Mouse (Mus musculus): ENCODE results near the gene Tecr. TPM values are rescaled to one million over a fixed set of nuclear protein-coding genes. Genes with fewer than 3 reads are reported as not detected.

Gene Tecr
- polyA plus RNA-seq, 1 experiment: 913 TPM

DNA sequence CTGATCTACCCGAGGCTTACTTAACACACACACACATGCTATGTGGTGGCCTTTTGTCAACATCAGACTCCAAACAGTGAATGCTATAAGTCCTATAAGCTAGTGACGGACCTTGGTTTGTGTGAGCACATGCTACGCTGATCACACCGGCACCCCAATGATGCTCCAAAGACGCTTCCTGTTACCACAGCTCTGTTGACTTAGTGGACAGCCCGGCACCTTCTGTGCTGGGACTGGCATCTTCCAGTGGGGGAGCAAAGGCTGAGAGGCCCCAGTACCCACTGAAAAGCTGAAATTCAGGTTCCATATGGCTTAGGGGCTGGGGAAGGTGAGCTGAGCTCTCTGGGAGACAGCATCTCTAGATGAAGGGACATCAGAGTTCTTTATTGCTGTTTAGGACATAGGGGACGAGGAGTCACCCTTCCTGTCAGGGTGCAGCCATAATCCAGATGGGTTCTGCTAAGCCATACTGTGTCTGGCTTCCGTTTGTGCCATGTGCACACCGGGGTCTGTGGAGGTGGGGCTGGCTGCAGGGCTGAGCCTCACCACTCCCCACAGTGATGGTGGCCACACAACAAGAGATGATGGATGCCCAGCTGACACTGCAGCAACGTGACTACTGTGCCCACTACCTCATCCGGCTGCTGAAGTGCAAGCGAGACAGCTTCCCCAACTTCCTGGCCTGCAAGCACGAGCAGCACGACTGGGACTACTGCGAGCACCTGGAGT is 37.3 kb downstream of the Tecr start:
- no peak for TF ChIP-seq CTCF (IDR thresholded peaks at IDR 0.05; ENCODE audit: borderline replicate concordance, extremely low read depth, insufficient read depth, insufficient read length)
- TF ChIP-seq POLR2A (IDR thresholded peaks at IDR 0.05; ENCODE audit: borderline replicate concordance, extremely low read depth, insufficient read depth, insufficient read length, poor library complexity, severe bottlenecking): no peak
- DNase-seq (ENCODE audit: low read depth): no peak

DNA sequence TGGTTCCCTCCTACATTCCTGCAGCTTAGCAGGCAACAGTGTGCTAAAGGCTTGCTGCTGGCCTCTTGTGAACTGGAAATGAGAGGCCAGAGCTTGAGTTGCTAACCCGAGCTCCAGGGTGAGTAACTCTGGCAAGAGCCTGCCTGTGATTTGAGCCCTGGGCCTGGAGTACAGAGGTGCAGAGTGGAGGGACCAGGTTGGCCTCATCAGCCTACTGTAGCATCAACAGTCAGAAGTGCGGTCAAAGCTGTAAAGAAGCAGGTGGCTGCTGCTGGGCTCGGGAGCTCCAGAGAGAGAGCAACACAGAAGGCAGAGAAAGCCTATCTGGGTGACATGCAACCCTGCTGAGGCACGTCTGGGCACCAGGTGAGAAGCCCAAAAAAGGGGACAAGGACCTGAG is 38.6 kb downstream of the Tecr start:
- no peak for DNase-seq (ENCODE audit: low read depth)
- TF ChIP-seq CTCF (IDR thresholded peaks at IDR 0.05; ENCODE audit: borderline replicate concordance, extremely low read depth, insufficient read depth, insufficient read length) (no peak), POLR2A (IDR thresholded peaks at IDR 0.05; ENCODE audit: borderline replicate concordance, extremely low read depth, insufficient read depth, insufficient read length, poor library complexity, severe bottlenecking) (no peak)

DNA sequence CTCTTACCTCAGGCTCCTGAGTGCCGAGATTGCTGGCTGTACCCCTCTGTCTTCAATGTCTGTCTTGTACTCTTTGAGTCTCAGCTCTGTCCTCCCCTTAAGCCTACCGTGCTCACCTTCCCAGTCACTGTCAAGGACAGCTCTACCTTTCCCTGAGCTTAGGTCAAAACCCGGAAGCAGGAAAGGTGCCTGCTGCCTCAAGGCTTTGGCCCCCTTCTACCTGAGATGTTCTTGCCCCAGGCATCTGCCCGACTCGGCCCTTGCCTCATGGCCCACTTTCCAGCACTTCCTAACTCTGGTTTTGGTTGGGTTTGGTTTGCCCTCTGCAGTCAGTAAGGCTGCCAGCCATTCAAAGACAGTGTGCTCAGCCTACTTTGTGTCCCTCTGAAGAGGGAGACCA is 39.0 kb downstream of the Tecr start:
- no peak for DNase-seq (ENCODE audit: low read depth)
- TF ChIP-seq CTCF (IDR thresholded peaks at IDR 0.05; ENCODE audit: borderline replicate concordance, extremely low read depth, insufficient read depth, insufficient read length) (no peak), POLR2A (IDR thresholded peaks at IDR 0.05; ENCODE audit: borderline replicate concordance, extremely low read depth, insufficient read depth, insufficient read length, poor library complexity, severe bottlenecking) (no peak)

DNA sequence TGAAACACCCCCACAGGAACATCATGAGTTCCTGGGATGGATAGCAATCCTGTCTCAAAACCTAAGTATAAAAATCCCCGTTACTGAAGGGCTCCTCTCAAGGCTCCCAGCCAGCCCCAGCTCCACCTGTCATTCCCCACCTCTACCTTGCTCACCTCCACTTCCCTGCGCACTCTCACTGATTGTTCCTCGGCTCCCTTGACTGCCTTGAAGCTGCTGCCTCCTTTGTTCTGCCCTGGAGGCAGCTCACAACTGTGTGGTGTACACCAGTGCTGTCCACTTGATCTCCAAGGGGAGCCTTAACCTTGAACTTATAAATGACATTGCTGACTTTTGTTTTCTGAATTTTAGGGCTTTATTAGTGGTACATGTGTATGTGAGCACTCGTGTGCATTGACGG is 39.6 kb downstream of the Tecr start:
- TF ChIP-seq CTCF (IDR thresholded peaks at IDR 0.05; ENCODE audit: borderline replicate concordance, extremely low read depth, insufficient read depth, insufficient read length): no peak
- TF ChIP-seq POLR2A (IDR thresholded peaks at IDR 0.05; ENCODE audit: borderline replicate concordance, extremely low read depth, insufficient read depth, insufficient read length, poor library complexity, severe bottlenecking): no peak
- DNase-seq (ENCODE audit: low read depth): no peak

DNA sequence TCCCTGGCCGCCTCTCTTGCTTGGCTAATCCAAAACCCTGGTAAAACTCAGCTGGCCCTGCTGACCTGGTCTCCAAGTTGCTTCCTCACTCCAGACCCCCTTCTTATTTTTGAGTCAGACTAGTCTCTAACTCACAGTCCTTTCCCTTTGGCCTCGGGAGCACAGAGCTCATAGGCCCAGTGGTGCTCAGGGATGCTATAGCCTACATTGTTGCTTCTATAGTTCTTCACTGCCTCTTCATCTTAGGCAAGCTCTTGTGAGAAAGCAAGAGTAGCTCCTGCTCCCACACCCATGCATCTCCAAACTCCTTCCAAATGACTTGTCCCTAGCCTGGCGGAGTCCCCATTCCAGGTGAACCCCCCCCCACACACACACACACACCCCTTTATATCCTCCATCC is 40.1 kb downstream of the Tecr start:
- DNase-seq (ENCODE audit: low read depth): no peak
- TF ChIP-seq POLR2A (IDR thresholded peaks at IDR 0.05; ENCODE audit: borderline replicate concordance, extremely low read depth, insufficient read depth, insufficient read length, poor library complexity, severe bottlenecking): no peak
- TF ChIP-seq CTCF (IDR thresholded peaks at IDR 0.05; ENCODE audit: borderline replicate concordance, extremely low read depth, insufficient read depth, insufficient read length): no peak

DNA sequence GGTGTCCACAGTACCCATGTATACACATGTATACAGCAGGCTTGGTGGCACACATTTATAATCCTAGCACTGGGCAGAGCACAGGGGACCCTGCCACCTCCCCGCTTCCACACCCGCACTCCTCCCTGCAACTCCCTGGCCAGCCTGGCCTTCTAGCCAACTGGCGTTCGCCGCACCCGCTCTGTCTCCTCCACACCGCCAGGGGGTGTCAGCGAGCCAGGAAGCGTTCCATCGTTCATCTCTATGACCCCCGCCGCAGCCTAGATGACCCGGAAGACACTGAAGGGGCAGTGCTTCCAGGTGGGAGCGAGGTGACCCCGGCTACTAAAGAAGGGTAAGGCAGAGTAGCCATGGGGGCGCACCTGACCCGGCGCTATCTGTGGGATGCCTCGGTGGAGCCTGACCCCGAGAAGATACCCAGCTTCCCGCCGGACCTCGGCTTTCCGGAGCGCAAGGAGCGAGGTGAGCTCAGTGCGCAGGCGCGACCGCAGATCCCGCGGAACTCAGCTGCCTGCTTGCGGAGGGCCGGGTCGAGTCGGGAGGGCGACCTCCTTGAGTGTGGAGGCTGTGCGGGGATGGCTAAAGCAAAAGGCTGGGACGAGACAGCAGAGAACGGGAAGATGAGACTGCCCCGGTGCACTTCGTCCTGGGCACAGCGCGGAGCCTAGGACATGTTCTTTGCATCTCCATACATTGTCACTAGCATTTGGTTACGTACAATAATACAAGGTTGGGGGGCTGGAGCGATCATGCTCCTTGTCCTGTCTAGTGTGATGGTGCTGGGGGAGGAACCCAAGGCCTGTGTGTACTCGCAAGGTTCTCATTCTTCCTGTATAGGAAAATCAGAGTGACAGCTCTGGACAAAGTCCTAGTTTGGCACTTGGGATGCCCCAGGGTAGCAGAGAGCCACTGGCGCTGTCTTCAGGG is 41.0 kb downstream of the Tecr start, which contains the start of gene Ndufb7:
Gene Ndufb7 (plus strand): TSS at position 203 of the 927 bp plus-strand sequence.
- DNase-seq (ENCODE audit: low read depth): peak; percentile 96
- 0 out of 2 replicates have a peak, but pooled peaks have one; percentile 44 for TF ChIP-seq POLR2A (IDR thresholded peaks at IDR 0.05; ENCODE audit: borderline replicate concordance, extremely low read depth, insufficient read depth, insufficient read length, poor library complexity, severe bottlenecking)
- peak; percentile 94 for TF ChIP-seq CTCF (IDR thresholded peaks at IDR 0.05; ENCODE audit: borderline replicate concordance, extremely low read depth, insufficient read depth, insufficient read length)

DNA sequence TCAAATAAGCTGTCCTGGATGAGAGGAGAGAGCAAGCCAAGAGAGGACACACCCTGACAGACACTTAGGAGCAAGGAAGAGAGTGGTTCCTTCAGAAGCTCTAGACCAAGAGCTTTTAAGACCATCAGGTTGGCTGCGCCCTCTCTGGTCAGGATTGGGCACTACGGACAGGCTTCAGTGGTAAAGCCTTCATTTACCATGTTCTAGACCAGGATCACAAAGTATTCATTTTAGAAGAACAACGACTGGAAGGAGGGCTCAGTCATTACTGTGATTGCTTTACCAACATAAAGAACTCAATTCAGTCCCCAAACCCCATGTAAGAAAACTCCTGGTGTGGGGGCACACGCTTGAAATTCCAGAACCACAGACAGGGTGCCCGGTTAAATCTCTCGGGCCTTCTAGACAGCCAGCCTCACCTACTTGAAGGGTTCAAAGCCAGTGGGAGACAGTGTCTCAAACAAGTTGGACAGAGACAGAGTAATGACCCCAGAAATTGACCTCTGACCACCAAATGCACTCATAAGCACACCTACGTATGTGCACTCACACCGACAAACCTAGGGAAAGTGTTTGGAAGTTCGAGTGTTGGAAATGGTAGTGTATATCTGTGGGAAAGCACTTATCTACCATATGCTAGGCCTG is 41.9 kb downstream of the Tecr start:
- DNase-seq (ENCODE audit: low read depth): no peak
- TF ChIP-seq POLR2A (IDR thresholded peaks at IDR 0.05; ENCODE audit: borderline replicate concordance, extremely low read depth, insufficient read depth, insufficient read length, poor library complexity, severe bottlenecking) (no peak), CTCF (IDR thresholded peaks at IDR 0.05; ENCODE audit: borderline replicate concordance, extremely low read depth, insufficient read depth, insufficient read length) (peak; percentile 41; the same call in 1 of the 2 replicates)

DNA sequence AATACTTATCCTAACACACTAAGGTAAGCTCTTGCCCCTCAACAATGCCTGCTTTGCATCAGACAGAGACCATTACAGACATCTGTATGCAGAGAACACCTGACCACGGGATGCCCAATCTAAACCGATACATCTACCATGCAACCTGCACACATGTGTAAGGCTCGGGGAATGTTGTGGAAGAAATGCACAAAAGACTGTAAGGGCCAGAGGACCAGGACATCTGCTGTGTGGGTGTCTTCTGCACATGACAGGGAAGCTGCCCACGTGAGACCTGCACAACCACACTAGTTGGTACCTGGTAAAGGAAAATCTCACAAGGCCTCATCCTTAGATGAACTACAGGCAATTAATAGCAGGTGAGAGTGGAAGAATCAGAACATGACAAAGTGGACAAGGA is 44.5 kb downstream of the Tecr start:
- no peak for DNase-seq (ENCODE audit: low read depth)
- no peak for TF ChIP-seq CTCF (IDR thresholded peaks at IDR 0.05; ENCODE audit: borderline replicate concordance, extremely low read depth, insufficient read depth, insufficient read length)
- no peak for TF ChIP-seq POLR2A (IDR thresholded peaks at IDR 0.05; ENCODE audit: borderline replicate concordance, extremely low read depth, insufficient read depth, insufficient read length, poor library complexity, severe bottlenecking)

DNA sequence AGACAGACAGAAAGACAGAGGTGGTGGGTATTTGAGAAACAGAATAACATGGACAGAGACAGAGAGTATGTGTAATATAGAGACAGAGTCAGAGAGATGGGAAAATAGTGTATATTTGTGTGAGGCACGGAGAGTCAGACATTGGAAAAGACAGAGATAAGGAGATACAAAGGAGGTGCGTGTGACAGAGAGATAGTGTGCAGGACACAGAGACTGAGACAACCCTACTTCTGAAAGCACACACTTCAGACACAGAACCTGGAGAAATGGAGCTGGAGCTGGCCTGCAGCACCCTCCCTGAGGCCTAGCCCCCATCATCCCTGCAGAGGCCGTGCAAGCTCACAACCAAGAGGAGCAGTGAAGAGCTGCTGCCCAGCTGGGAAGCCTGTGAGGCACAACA is 45.1 kb downstream of the Tecr start:
- TF ChIP-seq POLR2A (IDR thresholded peaks at IDR 0.05; ENCODE audit: borderline replicate concordance, extremely low read depth, insufficient read depth, insufficient read length, poor library complexity, severe bottlenecking): no peak
- no peak for TF ChIP-seq CTCF (IDR thresholded peaks at IDR 0.05; ENCODE audit: borderline replicate concordance, extremely low read depth, insufficient read depth, insufficient read length)
- DNase-seq (ENCODE audit: low read depth): no peak

DNA sequence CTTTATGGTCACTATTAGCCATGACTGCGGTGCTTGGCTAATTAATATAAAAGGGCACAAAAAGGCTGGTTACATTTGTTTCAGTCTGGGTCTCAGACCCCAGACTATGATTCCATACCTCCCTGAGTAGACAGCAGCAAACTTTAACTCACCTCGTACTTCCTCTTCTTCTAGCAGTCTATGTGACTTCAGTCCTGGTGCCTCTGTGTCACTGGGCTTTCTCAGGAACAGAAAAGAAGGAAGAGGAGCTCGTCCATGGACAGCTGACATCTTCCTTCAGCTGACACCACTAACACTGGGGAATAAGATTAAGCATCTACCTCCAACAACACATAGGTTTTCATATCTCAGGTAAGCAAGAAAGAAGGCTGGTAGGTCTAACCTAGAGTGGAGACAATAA is 72.0 kb downstream of the Tecr start, which contains the start of gene Olfr370:
Gene Olfr370 (plus strand): TSS at position 45 of the 400 bp plus-strand sequence.
- TF ChIP-seq CTCF (IDR thresholded peaks at IDR 0.05; ENCODE audit: borderline replicate concordance, extremely low read depth, insufficient read depth, insufficient read length): no peak
- no peak for TF ChIP-seq POLR2A (IDR thresholded peaks at IDR 0.05; ENCODE audit: borderline replicate concordance, extremely low read depth, insufficient read depth, insufficient read length, poor library complexity, severe bottlenecking)

DNA sequence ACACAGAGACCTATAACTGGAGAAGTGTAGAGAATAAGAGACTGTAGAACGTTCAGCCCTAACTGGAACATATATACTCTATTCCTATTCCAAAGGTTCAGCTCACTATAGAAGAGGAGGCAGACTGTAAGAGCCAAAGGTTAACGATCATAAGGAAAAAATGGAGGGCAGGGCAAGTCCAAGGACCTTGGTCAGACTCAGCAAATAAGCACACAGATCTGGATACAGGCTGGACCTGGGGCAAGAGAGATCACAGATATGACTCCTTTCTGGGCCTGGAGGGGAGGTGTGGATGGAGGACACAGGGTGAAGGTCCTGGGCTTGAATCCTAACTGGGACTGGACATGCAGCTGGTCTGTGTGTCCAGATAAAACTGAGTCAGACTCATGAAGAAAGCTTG is 73.0 kb downstream of the Tecr start:
- no peak for DNase-seq (ENCODE audit: low read depth)
- no peak for TF ChIP-seq CTCF (IDR thresholded peaks at IDR 0.05; ENCODE audit: borderline replicate concordance, extremely low read depth, insufficient read depth, insufficient read length)
- no peak for TF ChIP-seq POLR2A (IDR thresholded peaks at IDR 0.05; ENCODE audit: borderline replicate concordance, extremely low read depth, insufficient read depth, insufficient read length, poor library complexity, severe bottlenecking)

More for the DNA sequence above, 72.0 kb downstream of the Tecr start, which contains the start of gene Olfr370:
- no peak for DNase-seq (ENCODE audit: low read depth)

Other genes with a start within 250 kb of the Tecr start
- 5.0 and 7.1 TPM in 2 replicates for gene Clgn, start 218.1 kb downstream of the Tecr start, polyA plus RNA-seq (2012; rRNA removed)
- 138 and 160 TPM in 2 replicates for gene Scoc, start 149.6 kb downstream of the Tecr start, polyA plus RNA-seq (2012; rRNA removed)
- 0.10 and 0.15 TPM in 2 replicates for gene Olfr370, start 72.2 kb downstream of the Tecr start, polyA plus RNA-seq (2012; rRNA removed)
- gene Ndufb7, start 41.3 kb downstream of the Tecr start, polyA plus RNA-seq (2012; rRNA removed): 294 and 383 TPM in 2 replicates
- 35.1 and 38.0 TPM in 2 replicates for gene Dnajb1, start 222 bp upstream of the Tecr start, polyA plus RNA-seq (2012; rRNA removed)
- 91.4 and 105 TPM in 2 replicates for gene Gipc1, start 44.7 kb upstream of the Tecr start, polyA plus RNA-seq (2012; rRNA removed)
- 1.1 and 1.4 TPM in 2 replicates for gene Ptger1, start 58.7 kb upstream of the Tecr start, polyA plus RNA-seq (2012; rRNA removed)
- 65.5 and 74.6 TPM in 2 replicates for gene Pkn1, start 91.2 kb upstream of the Tecr start, polyA plus RNA-seq (2012; rRNA removed)
- 74.5 and 98.3 TPM in 2 replicates for gene Ddx39, start 107.2 kb upstream of the Tecr start, polyA plus RNA-seq (2012; rRNA removed)
- 16.0 and 21.3 TPM in 2 replicates for gene Adgre5, start 133.4 kb upstream of the Tecr start, polyA plus RNA-seq (2012; rRNA removed)

Data from brain, embryonic 14.5 days (tissue).